Mouse (Mus musculus): ENCODE measurements around the gene Mptx1.
"Not testable (repeated sequence)": the region's sequence is repeated elsewhere in the genome, so short reads cannot be mapped to it uniquely, and the experiment has no call there.

Gene Mptx1

DNA sequence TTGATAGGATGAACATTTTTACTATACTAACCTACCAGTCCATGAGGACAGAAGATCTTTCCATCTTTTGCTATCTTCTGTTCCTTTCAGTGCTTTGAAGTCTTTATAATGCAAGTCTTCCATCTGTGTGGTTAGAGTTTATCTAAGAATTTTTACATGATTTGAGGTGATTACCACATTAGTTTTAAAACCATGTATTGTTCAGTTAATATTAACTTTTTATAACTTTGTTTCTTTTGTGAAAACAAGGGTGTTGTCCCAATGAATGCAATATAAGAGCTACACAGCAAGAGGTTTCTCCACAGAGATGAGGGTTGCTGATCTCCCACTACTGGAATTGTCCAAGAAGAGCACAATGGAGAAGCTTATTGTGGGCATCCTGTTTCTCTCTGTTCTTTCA, at the start of gene Mptx1:
Mptx1 (plus strand) TSS at position 301 of the 400 bp plus-strand sequence.
- no peak for DNase-seq (ENCODE audit: low spot score)

GRCm38 (mm10) chr1:174303162-174303561, 27.2 kb upstream of the Mptx1 start:
- no peak for DNase-seq (ENCODE audit: low spot score)

- DNase-seq (ENCODE audit: low spot score) = no peak
Measured at GRCm38 (mm10) chr1:174317308-174317707, 13.0 kb upstream of the Mptx1 start.

DNA sequence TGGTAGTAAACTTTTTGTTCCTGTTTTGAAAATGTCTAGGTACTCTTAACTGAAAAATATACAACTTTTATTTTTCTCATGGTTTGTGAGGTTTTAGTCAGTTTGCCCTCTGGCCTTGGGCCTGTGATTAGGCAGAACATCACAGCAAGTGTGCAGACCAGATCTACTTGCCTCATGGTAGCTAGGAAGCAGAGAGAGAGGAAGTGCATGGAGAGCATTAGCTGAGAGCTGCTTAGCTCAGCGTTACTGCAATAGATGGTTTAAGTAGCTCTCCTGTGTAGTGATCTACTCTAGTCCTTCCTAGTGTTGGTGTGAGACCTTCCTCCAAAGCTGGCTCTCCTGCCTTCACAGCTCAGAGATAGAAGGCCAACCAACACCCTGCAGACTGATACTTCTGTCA, 23.3 kb downstream of the Mptx1 start:
- DNase-seq (ENCODE audit: low spot score) = not testable (repeated sequence)

DNA sequence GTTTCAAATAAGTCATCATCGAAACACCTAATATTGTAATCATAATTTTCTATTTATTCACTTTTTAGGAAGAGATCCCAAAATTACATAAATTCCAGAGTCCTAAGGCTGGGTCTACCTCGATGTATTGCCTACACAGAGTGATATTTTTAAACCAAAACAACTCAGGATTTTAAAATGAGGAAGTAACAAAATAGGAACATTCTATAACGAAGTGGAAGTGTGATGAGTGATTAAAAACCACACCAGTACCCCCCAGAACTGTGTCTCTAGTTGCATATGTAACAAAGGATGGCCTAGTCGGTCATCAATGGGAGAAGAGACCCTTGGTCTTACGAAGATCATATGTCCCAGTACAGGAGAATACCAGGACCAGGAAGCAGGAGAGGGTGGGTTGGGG, 24.3 kb downstream of the Mptx1 start:
- DNase-seq (ENCODE audit: low spot score) = no peak

DNA sequence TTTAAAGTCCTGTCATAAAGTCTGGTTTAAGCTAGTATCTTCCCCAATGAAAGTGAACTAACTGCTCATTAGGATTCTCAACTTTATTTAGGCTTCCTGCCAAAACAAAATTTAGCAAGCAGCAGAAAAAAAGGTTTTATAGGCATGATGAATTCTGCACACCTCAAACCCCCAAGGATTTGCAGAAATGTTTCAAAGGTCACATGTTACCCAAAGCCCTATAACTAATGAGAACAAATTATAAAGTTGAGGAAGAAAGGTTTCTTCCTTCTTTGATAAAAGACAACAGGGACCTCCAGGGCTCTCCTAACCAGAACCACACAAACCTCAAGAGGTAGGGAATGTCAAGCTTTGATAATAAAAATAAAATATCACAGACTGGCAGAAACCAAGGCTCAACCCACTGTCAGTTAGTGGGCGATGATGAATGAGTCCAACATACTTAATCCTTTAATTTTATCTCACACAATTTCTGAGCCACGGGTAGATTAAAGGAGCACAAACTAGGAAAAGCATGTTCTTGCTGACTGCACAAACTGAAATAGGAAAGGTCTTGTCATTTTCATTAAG, 34.6 kb downstream of the Mptx1 start, which contains the start of gene Olfr417:
Olfr417 (plus strand) TSS at position 241 of the 570 bp plus-strand sequence.
- DNase-seq (ENCODE audit: low spot score) = no peak

DNA sequence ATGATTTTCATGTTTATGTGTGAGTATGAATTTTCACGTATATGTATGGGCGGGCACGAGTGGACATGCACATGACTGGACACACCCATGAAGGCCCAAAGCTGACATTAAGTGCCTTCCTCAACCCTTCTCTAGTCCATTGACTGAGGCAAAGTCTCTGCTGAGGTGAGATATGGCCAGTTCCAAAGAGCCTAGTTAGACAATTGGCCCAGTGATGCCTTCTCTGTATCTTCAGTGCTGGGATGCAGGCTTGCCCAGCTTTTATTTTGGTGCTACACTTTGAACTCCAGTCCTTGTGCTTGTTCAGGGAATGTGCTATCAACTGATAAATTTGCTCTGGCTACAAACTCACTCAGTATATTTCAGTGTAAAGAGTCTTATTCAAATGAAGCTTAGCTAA, 43.5 kb downstream of the Mptx1 start:
- DNase-seq (ENCODE audit: low spot score) = no peak
